Mouse (Mus musculus) limb, embryonic 12.5 days (tissue): ENCODE results near the gene Gm45808. TPM values are rescaled to one million over a fixed set of nuclear protein-coding genes. Genes with fewer than 3 reads are reported as not detected.
A peak's percentile ranks its signal among the peaks of the same experiment; 100 is the strongest.
"Not testable (repeated sequence)": the region's sequence is repeated elsewhere in the genome, so short reads cannot be mapped to it uniquely, and the experiment has no call there.

Experiments used
- ATAC-seq: fragments of 200-750 bp; cut with Nextera tagmentation; 2 replicates; pipeline ENCODE4 v1.8.0; 2017; ENCODE audit warnings: low read depth, moderate TSS enrichment; ENCODE audit not compliant: insufficient number of reproducible peaks, insufficient read depth, low FRiP score, low TSS enrichment
- H3K27ac ChIP-seq: fragments of 300-500 bp; sonication (generic); 2 replicates; pipeline ENCODE4 v1.5.1; 2016; ENCODE audit warnings: mild to moderate bottlenecking, moderate library complexity
- H3K27me3 ChIP-seq: fragments of 300-500 bp; sonication (generic); 2 replicates; pipeline ENCODE4 v1.6.1; 2016; ENCODE audit warnings: mild to moderate bottlenecking, moderate library complexity
- H3K36me3 ChIP-seq: fragments of 300-500 bp; sonication (generic); 2 replicates; pipeline ENCODE4 v1.6.1; 2016; ENCODE audit warnings: mild to moderate bottlenecking, moderate library complexity
- H3K4me1 ChIP-seq: fragments of 300-500 bp; sonication (generic); replicated peaks from 2 replicates; pipeline ENCODE4 v1.6.1; 2016
- H3K4me2 ChIP-seq: fragments of 300-500 bp; sonication (generic); 2 replicates; pipeline ENCODE4 v1.6.1; 2016; ENCODE audit warnings: mild to moderate bottlenecking, moderate library complexity
- H3K4me3 ChIP-seq: fragments of 300-500 bp; sonication (generic); replicated peaks from 2 replicates; pipeline ENCODE4 v1.5.1; 2016; ENCODE audit warnings: mild to moderate bottlenecking
- H3K9ac ChIP-seq: fragments of 300-500 bp; sonication (generic); replicated peaks from 2 replicates; pipeline ENCODE4 v1.6.1; 2016; ENCODE audit warnings: mild to moderate bottlenecking, moderate library complexity
- H3K9me3 ChIP-seq: fragments of 300-500 bp; sonication (generic); 2 replicates; pipeline ENCODE4 v1.6.1; 2016; ENCODE audit warnings: mild to moderate bottlenecking, moderate library complexity
- WGBS: fragments of 180-500 bp; shearing (Covaris S2); methylation state at CpG from one replicate; pipeline ENCODE4 v1.1.7; 2016; 5-methylcytosine and 5-hydroxymethylcytosine counted together
- polyA plus RNA-seq: library from polyadenylated mRNA; unstranded; fragments of >200 nt; fragmentation: Nextera tagmentation; extraction: Ambion mirVana; gene quantifications from 2 replicates; pipeline ENCODE4 v1.2.1, GENCODE M21; 2016

Gm45808 gene
- polyA plus RNA-seq, 1 experiment from 2014 or later: not detected

DNA sequence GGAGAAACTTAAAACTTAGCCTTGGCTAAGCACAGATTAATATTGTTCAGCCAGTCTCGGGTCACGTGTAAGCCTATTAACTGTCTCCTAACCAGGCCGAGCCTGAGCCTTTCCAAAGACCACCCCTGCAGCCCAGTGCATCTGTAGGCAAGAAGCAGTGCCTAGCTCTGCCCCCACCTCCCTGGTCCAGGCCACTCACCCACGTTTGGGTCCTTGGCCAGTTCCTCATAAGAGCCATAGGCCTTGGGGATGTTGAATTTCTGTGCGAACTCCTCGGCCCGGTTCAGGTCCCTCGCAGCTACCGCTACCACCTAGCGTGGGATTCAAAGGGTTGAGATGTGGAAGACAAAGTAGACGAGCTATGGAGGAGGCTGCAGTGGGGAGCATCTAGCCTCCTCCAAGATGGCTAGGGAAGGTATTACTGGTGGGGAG is 1.3 kb upstream of the Gm45808 start:
- Histone ChIP-seq H3K9ac (peak overlapping the region; percentile 61; the same call in 1 of the 2 replicates), H3K27me3 (no peaks in the 10 kb centered on the region), H3K4me3 (peak overlapping the region; percentile 44), H3K9me3 (no peaks in the 10 kb centered on the region), H3K27ac (peak overlapping the region; percentile 74), H3K4me1 (peaks cover 27% of the 10 kb centered on the region), H3K36me3 (peaks cover 10% of the 10 kb centered on the region), H3K4me2 (peak overlapping the region; percentile 73)
- 27% methylated on average over 11 of the region's 11 CpGs for WGBS
- ATAC-seq: peak; percentile 64; the same call in 1 of the 2 replicates

DNA sequence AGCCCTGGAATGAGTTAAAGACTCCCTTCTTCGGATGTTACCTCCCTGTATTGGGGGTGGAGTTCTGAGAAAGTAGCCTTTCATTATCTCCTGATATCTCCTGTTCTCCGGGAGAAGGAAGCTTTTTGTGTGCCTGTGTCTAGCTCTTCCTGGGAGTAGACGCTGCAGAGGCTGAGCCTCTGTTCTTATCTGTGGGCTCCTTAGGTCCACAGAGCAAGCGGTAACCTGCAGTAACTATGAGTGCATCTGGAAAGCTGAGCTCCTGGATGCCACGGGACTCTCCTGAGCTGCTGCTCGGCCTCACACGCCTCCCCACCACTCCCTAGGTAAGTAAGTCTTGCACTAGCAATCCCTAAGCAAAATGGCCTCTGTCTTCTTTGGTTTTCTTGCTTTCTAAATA is 453 bp downstream of the Gm45808 start:
- Histone ChIP-seq H3K27ac (no peak overlapping the region), H3K36me3 (no peaks in the 10 kb centered on the region), H3K27me3 (no peaks in the 10 kb centered on the region), H3K9me3 (no peaks in the 10 kb centered on the region), H3K9ac (no peak overlapping the region), H3K4me3 (no peak overlapping the region), H3K4me2 (no peak overlapping the region), H3K4me1 (peaks cover 27% of the 10 kb centered on the region)
- 80% methylated on average over 7 of the region's 7 CpGs for WGBS
- no peak for ATAC-seq

DNA sequence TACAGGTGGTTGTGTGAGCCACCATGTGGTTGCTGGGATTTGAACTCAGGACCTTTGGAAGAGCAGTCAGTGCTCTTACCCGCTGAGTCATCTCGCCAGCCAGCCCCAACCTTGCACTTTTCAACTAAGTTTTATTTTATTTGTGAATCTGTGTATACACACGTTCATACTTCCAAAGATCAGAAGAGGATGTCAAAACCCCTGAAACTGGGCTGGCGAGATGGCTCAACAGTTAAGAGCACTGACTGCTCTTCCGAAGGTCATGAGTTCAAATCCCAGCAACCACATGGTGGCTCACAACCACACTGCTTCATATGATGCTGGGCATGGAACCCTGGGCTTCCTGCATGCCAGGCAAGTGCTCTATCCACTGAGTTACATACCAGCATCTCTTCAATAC is 1.6 kb downstream of the Gm45808 start:
- H3K9ac ChIP-seq, H3K27me3 ChIP-seq, H3K9me3 ChIP-seq, H3K4me2 ChIP-seq, H3K36me3 ChIP-seq, ATAC-seq, H3K4me3 ChIP-seq, H3K27ac ChIP-seq: not testable (repeated sequence)
- WGBS: 91% methylated on average over 5 of the region's 5 CpGs
- peaks cover 17% of the 10 kb centered on the region; the same call in 1 of the 2 replicates for H3K4me1 ChIP-seq

DNA sequence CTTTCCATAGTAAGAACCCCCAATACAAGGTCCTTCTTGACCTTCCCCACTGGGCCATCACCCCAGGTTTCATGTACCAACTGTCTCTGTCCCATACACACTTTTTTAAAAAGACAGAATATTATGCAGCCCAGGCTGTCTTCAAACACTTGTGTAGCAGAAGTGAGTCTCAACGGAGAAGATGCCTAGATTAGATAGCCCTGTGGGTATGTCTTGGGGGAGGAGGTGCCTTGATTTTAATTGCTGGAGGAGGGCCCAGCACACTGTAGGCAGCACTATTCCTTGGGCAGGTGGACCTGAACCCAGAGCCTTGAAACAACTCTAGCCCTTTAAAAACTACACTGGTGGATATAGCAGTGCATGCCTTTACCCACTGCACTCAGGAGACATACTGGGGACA is 4.4 kb downstream of the Gm45808 start:
- no peaks in the 10 kb centered on the region for H3K36me3 ChIP-seq
- H3K27me3 ChIP-seq: no peaks in the 10 kb centered on the region
- H3K4me2 ChIP-seq: no peak overlapping the region
- H3K4me1 ChIP-seq: no peaks in the 10 kb centered on the region
- H3K9ac ChIP-seq: no peak overlapping the region
- 92% methylated on average over 1 of the region's 1 CpGs for WGBS
- H3K27ac ChIP-seq: no peak overlapping the region
- H3K4me3 ChIP-seq: no peak overlapping the region
- no peaks in the 10 kb centered on the region for H3K9me3 ChIP-seq
- no peak for ATAC-seq

DNA sequence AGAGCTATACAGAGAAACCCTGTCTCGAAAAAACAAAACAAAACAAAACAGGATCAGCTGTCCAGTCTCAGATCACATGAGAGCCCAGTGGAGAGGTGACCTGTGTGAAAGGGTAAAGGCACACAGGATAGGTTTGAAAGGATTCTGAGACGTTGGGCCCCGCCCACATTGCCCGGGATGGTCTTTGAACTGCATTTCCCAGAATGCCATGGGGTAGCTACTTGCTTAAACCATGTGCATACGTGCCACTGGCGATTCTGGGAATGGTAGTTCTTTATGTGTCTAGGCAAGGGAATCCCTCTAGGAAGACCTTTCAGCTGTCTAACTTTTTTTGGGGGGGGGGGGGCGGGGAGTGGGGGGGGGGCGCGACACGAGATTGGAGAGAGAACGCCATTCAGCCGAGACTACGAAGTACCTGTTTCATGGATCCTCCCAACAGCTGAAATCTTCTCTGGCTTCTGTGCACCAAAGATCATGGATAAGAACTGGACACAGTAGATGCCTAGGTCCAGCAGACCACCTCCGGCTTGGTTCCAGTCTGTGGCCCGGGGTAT is 5.2 kb downstream of the Gm45808 start, which contains the start of gene Tulp2:
Gene Tulp2, plus strand, starts transcription at position 504 of the 554 bp plus-strand sequence.
- peak; percentile 78 for ATAC-seq
- Histone ChIP-seq H3K36me3 (no peaks in the 10 kb centered on the region), H3K27ac (no peak within 1 kb of the TSS), H3K9ac (no peak within 1 kb of the TSS), H3K4me3 (no peak within 1 kb of the TSS), H3K4me2 (no peak within 1 kb of the TSS), H3K9me3 (no peaks in the 10 kb centered on the region), H3K27me3 (no peaks in the 10 kb centered on the region), H3K4me1 (no peaks in the 10 kb centered on the region)
- 55% methylated on average over 14 of the region's 15 CpGs for WGBS

DNA sequence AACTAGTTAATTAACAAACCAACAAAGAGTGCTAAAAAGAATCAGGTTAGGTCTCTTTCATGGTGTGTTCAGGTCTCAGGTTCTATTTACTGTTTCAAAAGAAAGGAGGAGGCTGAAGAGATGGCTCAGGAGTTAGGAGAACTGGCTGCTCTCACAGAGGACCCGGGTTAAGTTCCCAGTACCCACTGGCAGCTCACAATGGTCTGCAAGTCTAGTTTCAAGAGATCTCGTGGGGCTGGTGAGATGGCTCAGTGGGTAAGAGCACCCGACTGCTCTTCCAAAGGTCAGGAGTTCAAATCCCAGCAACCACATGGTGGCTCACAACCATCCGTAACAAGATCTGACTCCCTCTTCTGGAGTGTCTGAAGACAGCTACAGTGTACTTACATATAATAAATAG is 6.3 kb downstream of the Gm45808 start:
- H3K27ac ChIP-seq, H3K27me3 ChIP-seq, H3K4me3 ChIP-seq, H3K36me3 ChIP-seq, H3K4me1 ChIP-seq, H3K9me3 ChIP-seq, H3K4me2 ChIP-seq, ATAC-seq, H3K9ac ChIP-seq: not testable (repeated sequence)
- WGBS: 84% methylated on average over 3 of the region's 4 CpGs

DNA sequence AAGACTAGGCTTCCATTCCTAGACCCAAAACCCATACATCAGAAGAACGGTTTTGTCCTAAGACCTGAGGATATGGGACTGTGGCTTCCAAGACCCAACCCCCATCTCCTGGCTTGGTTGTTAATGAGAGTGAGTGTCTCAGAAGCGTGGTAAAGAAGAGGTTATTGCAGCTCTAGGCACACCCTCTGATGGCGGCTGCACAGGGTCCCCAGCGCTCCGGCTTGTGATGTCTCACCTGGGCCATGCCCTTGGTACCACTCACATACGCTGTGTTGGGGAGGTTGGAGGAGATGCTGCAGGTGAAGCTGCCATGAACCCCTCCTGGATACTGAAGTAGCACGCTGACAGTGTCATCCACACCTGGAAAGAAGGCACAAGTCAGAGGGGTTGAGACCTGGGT is 7.8 kb downstream of the Gm45808 start:
- H3K4me1 ChIP-seq: no peaks in the 10 kb centered on the region
- H3K4me3 ChIP-seq: no peak overlapping the region
- no peak overlapping the region for H3K4me2 ChIP-seq
- 91% methylated on average over 7 of the region's 7 CpGs for WGBS
- H3K9me3 ChIP-seq: no peaks in the 10 kb centered on the region
- no peaks in the 10 kb centered on the region for H3K27me3 ChIP-seq
- no peak for ATAC-seq
- H3K36me3 ChIP-seq: no peaks in the 10 kb centered on the region
- no peak overlapping the region for H3K9ac ChIP-seq
- H3K27ac ChIP-seq: no peak overlapping the region

DNA sequence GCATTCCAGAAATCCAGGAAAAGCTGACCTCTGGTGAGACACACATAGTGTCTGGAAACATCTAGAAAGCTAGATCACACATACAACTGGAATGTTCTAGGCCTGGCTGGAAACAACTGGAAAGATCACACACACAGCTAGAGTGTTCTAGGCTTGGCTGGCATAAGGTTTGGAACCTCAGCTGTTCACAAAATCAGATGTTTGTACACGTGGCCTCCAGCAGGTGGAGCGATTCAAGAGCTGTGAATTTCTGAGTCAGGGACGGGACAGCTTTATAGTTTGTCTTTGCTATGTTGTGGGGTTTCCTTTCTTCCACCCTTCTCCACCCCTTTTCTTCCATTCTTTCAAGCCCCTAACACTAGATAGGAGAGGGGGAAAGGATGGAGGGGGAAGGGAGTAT is 9.6 kb downstream of the Gm45808 start:
- Histone ChIP-seq H3K36me3 (no peaks in the 10 kb centered on the region), H3K4me1 (no peaks in the 10 kb centered on the region), H3K27me3 (no peaks in the 10 kb centered on the region), H3K9ac (no peak overlapping the region), H3K27ac (0 out of 2 replicates have a peak overlapping the region, but pooled peaks have one; percentile 17), H3K9me3 (no peaks in the 10 kb centered on the region), H3K4me2 (no peak overlapping the region), H3K4me3 (no peak overlapping the region)
- no peak for ATAC-seq
- 15% methylated on average over 3 of the region's 3 CpGs for WGBS

DNA sequence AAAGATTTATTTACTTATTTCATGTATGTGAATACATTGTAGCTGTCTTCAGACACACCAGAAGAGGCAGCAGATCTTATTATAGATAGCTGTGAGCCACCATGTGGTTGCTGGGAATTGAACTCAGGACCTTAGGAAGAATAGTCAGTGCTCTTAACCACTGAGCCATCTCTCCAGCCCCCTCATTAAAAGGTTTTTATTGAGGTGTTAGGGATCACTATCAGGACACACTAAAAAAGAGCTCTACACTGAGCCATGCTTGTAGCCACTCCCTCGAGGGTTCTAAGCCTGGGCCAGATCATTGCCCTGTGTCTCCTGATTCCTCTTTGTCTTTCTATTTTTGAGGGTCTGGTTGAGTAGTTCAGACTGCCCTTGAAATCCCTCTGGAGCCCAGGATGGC is 10.2 kb downstream of the Gm45808 start:
- H3K4me3 ChIP-seq: no peak overlapping the region
- no peak overlapping the region for H3K4me2 ChIP-seq
- no peak overlapping the region for H3K27ac ChIP-seq
- WGBS: 67% methylated on average over 1 of the region's 1 CpGs
- H3K36me3 ChIP-seq: no peaks in the 10 kb centered on the region
- H3K27me3 ChIP-seq: no peaks in the 10 kb centered on the region
- no peaks in the 10 kb centered on the region for H3K4me1 ChIP-seq
- H3K9me3 ChIP-seq: no peaks in the 10 kb centered on the region
- ATAC-seq: no peak
- no peak overlapping the region for H3K9ac ChIP-seq

DNA sequence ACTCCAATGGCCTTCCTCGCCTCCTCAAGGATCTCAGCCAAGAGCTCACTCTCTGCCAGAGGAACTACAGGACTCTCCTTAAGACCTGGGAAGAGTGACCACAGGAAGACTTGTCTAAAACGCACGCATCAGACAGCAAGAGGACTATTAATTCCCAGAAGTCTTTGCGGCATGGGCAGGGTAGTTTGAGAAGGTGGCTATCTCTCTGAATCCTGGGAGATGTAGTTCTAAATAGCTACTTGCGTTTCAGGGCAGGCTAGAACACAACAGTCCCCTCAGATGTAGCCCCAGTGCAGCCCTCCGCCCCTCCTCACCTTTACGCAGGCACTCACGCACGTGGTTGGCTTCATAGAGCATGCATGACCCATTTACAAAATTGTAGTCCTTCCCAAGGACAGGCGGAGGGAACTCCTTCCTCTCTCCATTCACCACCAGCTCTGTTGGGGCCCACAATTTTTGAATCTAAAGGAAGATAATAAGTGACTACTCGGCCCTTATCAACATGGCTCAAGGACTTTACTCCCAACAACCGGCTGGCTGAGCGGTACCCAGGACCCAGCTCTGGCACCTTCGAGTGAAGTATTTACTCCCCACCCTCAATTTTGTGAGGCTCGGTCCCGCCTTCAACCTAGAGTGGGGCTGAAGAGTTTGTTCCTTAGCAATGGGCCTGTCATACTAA is 11.2 kb downstream of the Gm45808 start:
- no peaks in the 10 kb centered on the region for H3K9me3 ChIP-seq
- H3K4me3 ChIP-seq: peak overlapping the region; percentile 20; the same call in 1 of the 2 replicates
- no peak for ATAC-seq
- H3K27me3 ChIP-seq: no peaks in the 10 kb centered on the region
- WGBS: 64% methylated on average over 16 of the region's 16 CpGs
- H3K27ac ChIP-seq: 0 out of 2 replicates have a peak overlapping the region, but pooled peaks have one; percentile 24
- H3K4me1 ChIP-seq: no peaks in the 10 kb centered on the region
- H3K36me3 ChIP-seq: no peaks in the 10 kb centered on the region
- peak overlapping the region; percentile 42; the same call in 1 of the 2 replicates for H3K9ac ChIP-seq
- H3K4me2 ChIP-seq: peak overlapping the region; percentile 39

DNA sequence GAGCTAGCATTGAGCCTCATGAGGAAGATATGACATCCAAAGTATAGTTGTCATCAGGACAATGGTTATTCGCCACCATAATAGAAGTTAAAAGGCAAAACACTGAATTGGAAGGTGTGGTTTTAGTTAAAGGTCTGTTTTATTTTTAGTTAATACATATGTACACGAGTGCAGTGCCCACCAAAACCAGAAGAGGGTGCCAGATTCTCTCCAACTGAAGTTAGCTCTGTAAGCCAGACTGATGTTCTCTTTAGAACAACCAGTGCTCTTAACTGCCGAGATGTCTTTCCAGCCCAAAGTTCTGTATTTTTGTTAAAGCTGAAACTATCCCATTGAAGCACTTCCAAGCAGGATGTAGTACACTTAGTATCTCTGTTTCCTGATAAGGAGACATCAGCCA is 15.7 kb downstream of the Gm45808 start:
- Histone ChIP-seq H3K9ac (no peak overlapping the region), H3K9me3 (no peaks in the 10 kb centered on the region)
- no peak for ATAC-seq

More for the DNA sequence above, 15.7 kb downstream of the Gm45808 start:
- H3K27me3 ChIP-seq: no peaks in the 10 kb centered on the region
- WGBS: 10% methylated on average over 3 of the region's 3 CpGs
- peaks cover 8% of the 10 kb centered on the region for H3K4me1 ChIP-seq
- no peaks in the 10 kb centered on the region for H3K36me3 ChIP-seq
- H3K4me3 ChIP-seq: no peak overlapping the region
- H3K27ac ChIP-seq: no peak overlapping the region
- H3K4me2 ChIP-seq: no peak overlapping the region
